Mouse (Mus musculus): ENCODE data around the gene Slc25a14.

Slc25a14 gene

GRCm38 (mm10) chrX:48623379-48624053 lies at the start of gene Slc25a14:
TSS of gene Slc25a14 (plus strand) at chrX:48623413.
- peak; percentile 88 for DNase-seq

GRCm38 (mm10) chrX:48583332-48583731 lies 39.9 kb upstream of the Slc25a14 start:
- no peak for DNase-seq

GRCm38 (mm10) chrX:48593721-48594098 lies 29.5 kb upstream of the Slc25a14 start:
- DNase-seq = no peak

- peak; percentile 77 for DNase-seq
These were observed 29.0 kb upstream of the Slc25a14 start, which contains the start of gene Zfp280c for GRCm38 (mm10) chrX:48594099-48594760. TSS of gene Zfp280c (minus strand) at chrX:48594504.

- no peak for DNase-seq
These were observed 27.2 kb upstream of the Slc25a14 start for GRCm38 (mm10) chrX:48596053-48596452.

- no peak for DNase-seq
These were observed 26.3 kb upstream of the Slc25a14 start for GRCm38 (mm10) chrX:48596906-48597305.

- no peak for DNase-seq
These were observed 18.3 kb upstream of the Slc25a14 start for GRCm38 (mm10) chrX:48604872-48605271.

GRCm38 (mm10) chrX:48623049-48623378 lies 199 bp upstream of the Slc25a14 start:
- DNase-seq = no peak

- DNase-seq = no peak
These were observed 824 bp downstream of the Slc25a14 start for GRCm38 (mm10) chrX:48624054-48624420.

GRCm38 (mm10) chrX:48637032-48637431 lies 13.8 kb downstream of the Slc25a14 start:
- no peak for DNase-seq

- DNase-seq = peak; percentile 1
These were observed 20.9 kb downstream of the Slc25a14 start for GRCm38 (mm10) chrX:48644122-48644521.

GRCm38 (mm10) chrX:48666807-48667206 lies 43.6 kb downstream of the Slc25a14 start:
- DNase-seq = peak; percentile 51

GRCm38 (mm10) chrX:48669588-48669987 lies 46.4 kb downstream of the Slc25a14 start:
- no peak for DNase-seq

GRCm38 (mm10) chrX:48671714-48672113 lies 48.5 kb downstream of the Slc25a14 start:
- DNase-seq = no peak

- no peak for DNase-seq
These were observed 51.0 kb downstream of the Slc25a14 start, which contains the start of gene Gpr119 for GRCm38 (mm10) chrX:48674171-48674570. TSS of gene Gpr119 (minus strand) at chrX:48674478.

GRCm38 (mm10) chrX:48683451-48683850 lies 60.2 kb downstream of the Slc25a14 start:
- DNase-seq = peak; percentile 64

GRCm38 (mm10) chrX:48683857-48684256 lies 60.6 kb downstream of the Slc25a14 start:
- DNase-seq = no peak

- no peak for DNase-seq
These were observed 71.2 kb downstream of the Slc25a14 start for GRCm38 (mm10) chrX:48694460-48694859.

GRCm38 (mm10) chrX:48694864-48695371 lies 71.7 kb downstream of the Slc25a14 start, which contains the start of gene Rbmx2:
TSS of gene Rbmx2 (plus strand) at chrX:48695004.
- DNase-seq = peak; percentile 94

GRCm38 (mm10) chrX:48709701-48710100 lies 86.5 kb downstream of the Slc25a14 start:
- no peak for DNase-seq
